In genomic region chr15:82907306-82907705, GRCm38 (mm10) we compare ENCODE assay signal across 17 mouse cellular contexts.
DNase-seq lines count a peak whose midpoint lies in the region; ATAC-seq lines count a peak whose summit lies in the region.
"Had no signal": no experiment of that assay in that cellular context is flagged by ENCODE, and none has a peak within 500 bp of the region (broad histone marks: within the 10 kb centered on the region; RNA-seq: fewer than 3 reads in every experiment).

No protein-coding gene starts in this region.

- ATAC-seq in forebrain, embryonic 12.5 days (ENCODE audit: low FRiP score): no peak
- ATAC-seq in forebrain, embryonic 16.5 days: no peak
- ATAC-seq in neural tube, embryonic 15.5 days (ENCODE audit: low FRiP score): no peak
- ATAC-seq: inflammation-experienced regulatory T-cells, adult 6 months; Patski had no signal

- no peaks in the 10 kb centered on the region for H3K36me3 ChIP-seq in forebrain, embryonic 12.5 days (replicated peaks)
- no peaks in the 10 kb centered on the region for H3K36me3 ChIP-seq in forebrain, embryonic 16.5 days (ENCODE audit: control insufficient read depth, insufficient read depth)
- no peaks in the 10 kb centered on the region for H3K36me3 ChIP-seq in heart, embryonic 10.5 days
- H3K36me3 ChIP-seq in neural tube, embryonic 15.5 days: no peaks in the 10 kb centered on the region
- H3K36me3 ChIP-seq: liver, embryonic 13.5 days; stomach, embryonic 15.5 days had no signal

- peaks cover 74% of the 10 kb centered on the region for H3K27me3 ChIP-seq in forebrain, embryonic 12.5 days
- H3K27me3 ChIP-seq in forebrain, embryonic 16.5 days (replicated peaks; ENCODE audit: control insufficient read depth, insufficient read depth, low read length): no peaks in the 10 kb centered on the region
- H3K27me3 ChIP-seq in heart, embryonic 10.5 days (ENCODE audit: insufficient read depth, poor library complexity, severe bottlenecking): peaks cover 71% of the 10 kb centered on the region
- H3K27me3 ChIP-seq in neural tube, embryonic 15.5 days (replicated peaks): peaks cover 23% of the 10 kb centered on the region; the same call in 1 of the 2 replicates
- H3K27me3 ChIP-seq: Patski; stomach, embryonic 15.5 days had no signal

- no peak overlapping the region for H3K4me3 ChIP-seq in forebrain, embryonic 12.5 days (replicated peaks)
- H3K4me3 ChIP-seq in forebrain, embryonic 16.5 days (replicated peaks; ENCODE audit: low read length): no peak overlapping the region
- no peak overlapping the region for H3K4me3 ChIP-seq in heart, embryonic 10.5 days
- H3K4me3 ChIP-seq in neural tube, embryonic 15.5 days (replicated peaks): no peak overlapping the region
- H3K4me3 ChIP-seq: left cerebral cortex, adult 2 months; liver, embryonic 13.5 days; stomach, embryonic 15.5 days had no signal

- no peak overlapping the region for H3K4me2 ChIP-seq in forebrain, embryonic 12.5 days
- H3K4me2 ChIP-seq in forebrain, embryonic 16.5 days (ENCODE audit: low read length): no peak overlapping the region
- H3K4me2 ChIP-seq in neural tube, embryonic 15.5 days: no peak overlapping the region
- H3K4me2 ChIP-seq: liver, embryonic 13.5 days; lung, embryonic 14.5 days; stomach, embryonic 15.5 days had no signal

- no peak overlapping the region for H3K9ac ChIP-seq in forebrain, embryonic 12.5 days
- no peak overlapping the region for H3K9ac ChIP-seq in forebrain, embryonic 16.5 days (replicated peaks; ENCODE audit: low read depth, low read length)
- H3K9ac ChIP-seq in neural tube, embryonic 15.5 days (replicated peaks): no peak overlapping the region
- H3K9ac ChIP-seq: liver, embryonic 13.5 days; lung, embryonic 14.5 days; stomach, embryonic 15.5 days had no signal

- 83% methylated on average over 5 of the region's 5 CpGs for WGBS in forebrain, embryonic 12.5 days
- WGBS in forebrain, embryonic 16.5 days: 80% methylated on average over 5 of the region's 5 CpGs
- WGBS in heart, embryonic 10.5 days: 78% methylated on average over 5 of the region's 5 CpGs
- WGBS in neural tube, embryonic 15.5 days: 72% methylated on average over 5 of the region's 5 CpGs

- DNase-seq in heart, embryonic 10.5 days (ENCODE audit: low spot score): peak; percentile 68
- DNase-seq in heart, adult 18-20 months: no peak
- peak; percentile 13 for DNase-seq in neural tube, embryonic 10.5 days (ENCODE audit: extremely low spot score, low spot score)
- DNase-seq in urinary bladder, postnatal 4 days (ENCODE audit: low spot score in 2 of 2): peak; percentile 11 to 49
- no peak for DNase-seq in urinary bladder, postnatal 10 days (ENCODE audit: low spot score)
- DNase-seq: adrenal gland, adult 8-10 months; cerebellum, adult 8-10 months; kidney, adult 9 months; liver, embryonic 13.5 days had no signal

- H3K4me1 ChIP-seq in forebrain, embryonic 12.5 days: peaks cover 84% of the 10 kb centered on the region
- H3K4me1 ChIP-seq in forebrain, embryonic 16.5 days (replicated peaks; ENCODE audit: control insufficient read depth, insufficient read depth, low read length): peaks cover 47% of the 10 kb centered on the region
- H3K4me1 ChIP-seq in heart, embryonic 10.5 days: peaks cover 39% of the 10 kb centered on the region
- H3K4me1 ChIP-seq in neural tube, embryonic 15.5 days: peaks cover 47% of the 10 kb centered on the region

- 0 out of 2 replicates have a peak overlapping the region, but pooled peaks have one; percentile 13 for H3K27ac ChIP-seq in forebrain, embryonic 12.5 days
- H3K27ac ChIP-seq in forebrain, embryonic 16.5 days (ENCODE audit: low read length): no peak overlapping the region
- no peak overlapping the region for H3K27ac ChIP-seq in heart, embryonic 10.5 days
- H3K27ac ChIP-seq in neural tube, embryonic 15.5 days (replicated peaks): no peak overlapping the region
- H3K27ac ChIP-seq: left cerebral cortex, adult 2 months; liver, embryonic 13.5 days; stomach, embryonic 15.5 days had no signal

- H3K9me3 ChIP-seq in forebrain, embryonic 12.5 days: no peaks in the 10 kb centered on the region
- H3K9me3 ChIP-seq in forebrain, embryonic 16.5 days (ENCODE audit: control insufficient read depth, low read length): no peaks in the 10 kb centered on the region
- no peaks in the 10 kb centered on the region for H3K9me3 ChIP-seq in heart, embryonic 10.5 days
- no peaks in the 10 kb centered on the region for H3K9me3 ChIP-seq in neural tube, embryonic 15.5 days (replicated peaks)
- H3K9me3 ChIP-seq: liver, embryonic 13.5 days; stomach, embryonic 15.5 days had no signal

Comparison
In these comparisons a context has a peak if more than half of its experiments do, and no peak if none do; other contexts are left out.
1. DNase-seq: peak in heart, embryonic 10.5 days (single experiment), neural tube, embryonic 10.5 days (single experiment) and urinary bladder, postnatal 4 days (2 of 2); none in heart, adult 18-20 months (0 of 2) and urinary bladder, postnatal 10 days (single experiment).